Mouse (Mus musculus) thymus, adult 2 months (tissue): ENCODE results near the gene 5730480H06Rik.

Source experiments
- CTCF ChIP-seq: fragments of 200-500 bp; IDR thresholded peaks from 2 replicates; pipeline ENCODE4 v1.5.1; 2012; ENCODE audit warnings: mild to moderate bottlenecking, control low read depth, low read length, moderate library complexity, borderline replicate concordance; ENCODE audit not compliant: control insufficient read depth, poor library complexity, insufficient read depth; ENCODE audit errors: extremely low read depth
- POLR2A ChIP-seq: fragments of 200-500 bp; IDR thresholded peaks from 2 replicates; pipeline ENCODE4 v1.6.1; 2012; ENCODE audit warnings: mild to moderate bottlenecking, low read length, control low read depth, moderate library complexity; ENCODE audit not compliant: control insufficient read depth, poor library complexity, insufficient read depth; ENCODE audit errors: extremely low read depth

DNA sequence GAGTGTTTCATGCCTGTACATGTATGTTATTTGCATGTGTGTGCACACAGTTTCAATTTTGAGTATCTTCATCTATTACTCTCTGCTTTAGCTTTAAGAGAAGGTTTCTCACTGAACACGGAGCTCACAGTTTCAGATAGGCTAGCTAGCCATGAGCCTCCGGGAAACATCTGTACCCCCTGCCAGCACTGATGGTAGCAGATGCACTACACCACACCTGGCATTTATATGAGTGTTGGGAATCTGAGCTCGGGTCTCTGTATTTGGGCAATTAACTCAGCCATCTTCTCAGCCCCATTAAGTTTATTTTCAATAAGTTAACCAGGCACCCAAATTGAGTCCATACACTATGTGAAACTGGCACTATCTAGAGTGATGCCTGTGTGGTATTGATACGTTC, 83.7 kb downstream of the 5730480H06Rik start:
- TF ChIP-seq CTCF (no peak), POLR2A (no peak)
